Mouse (Mus musculus) stomach, postnatal 0 days (tissue): ENCODE measurements around the gene Yif1b. TPM values are rescaled to one million over a fixed set of nuclear protein-coding genes. Genes with fewer than 3 reads are reported as not detected.
"Not testable (repeated sequence)": the region's sequence is repeated elsewhere in the genome, so short reads cannot be mapped to it uniquely, and the experiment has no call there.

Experiments
- ATAC-seq: fragments of 200-750 bp; cut with Nextera tagmentation; 2 replicates; pipeline ENCODE4 v1.8.0; 2017; ENCODE audit not compliant: low FRiP score, low TSS enrichment
- DNase-seq: peaks from one replicate; pipeline ENCODE4 v3.0.0-alpha.2; 2016; ENCODE audit warnings: low spot score
- H3K27ac ChIP-seq: fragments of 300-500 bp; sonication (generic); replicated peaks from 2 replicates; pipeline ENCODE4 v1.5.1; 2014; ENCODE audit warnings: mild to moderate bottlenecking, control low read depth
- H3K27me3 ChIP-seq: fragments of 300-500 bp; sonication (generic); 2 replicates; pipeline ENCODE4 v1.6.1; 2014; ENCODE audit warnings: low read length; ENCODE audit not compliant: control insufficient read depth, insufficient read depth
- H3K36me3 ChIP-seq: fragments of 300-500 bp; sonication (generic); 2 replicates; pipeline ENCODE4 v1.6.1; 2014; ENCODE audit warnings: low read length, mixed read lengths; ENCODE audit not compliant: control insufficient read depth, insufficient read depth
- H3K4me1 ChIP-seq: fragments of 300-500 bp; sonication (generic); replicated peaks from 2 replicates; pipeline ENCODE4 v1.6.1; 2014; ENCODE audit warnings: antibody characterized with exemption; ENCODE audit not compliant: control insufficient read depth, insufficient read depth
- H3K4me2 ChIP-seq: fragments of 300-500 bp; sonication (generic); replicated peaks from 2 replicates; pipeline ENCODE4 v1.6.1; 2014; ENCODE audit warnings: low read depth, mild to moderate bottlenecking, control low read depth, moderate library complexity
- H3K4me3 ChIP-seq: fragments of 300-500 bp; sonication (generic); 2 replicates; pipeline ENCODE4 v1.5.1; 2014; ENCODE audit warnings: low read depth, low read length, control low read depth
- H3K9ac ChIP-seq: fragments of 300-500 bp; sonication (generic); 2 replicates; pipeline ENCODE4 v1.6.1; 2014; ENCODE audit warnings: mild to moderate bottlenecking, low read length, control low read depth, mixed read lengths
- H3K9me3 ChIP-seq: fragments of 300-500 bp; sonication (generic); 2 replicates; pipeline ENCODE4 v1.6.1; 2016; ENCODE audit warnings: low read length; ENCODE audit not compliant: control insufficient read depth
- CTCF ChIP-seq: IDR thresholded peaks from 2 replicates; pipeline ENCODE4 v1.5.1; 2016; ENCODE audit warnings: antibody characterized with exemption, low read depth, mild to moderate bottlenecking, moderate library complexity
- EP300 ChIP-seq: optimal IDR thresholded peaks from 2 replicates; pipeline ENCODE3; 2016; ENCODE audit warnings: antibody characterized with exemption
- WGBS: fragments of 180-500 bp; shearing (Covaris S2); extraction: QIAGEN DNeasy Blood & Tissue Kit; methylation state at CpG from one replicate; pipeline ENCODE4 v1.1.7; 2014; 5-methylcytosine and 5-hydroxymethylcytosine counted together
- polyA plus RNA-seq: library from polyadenylated mRNA; unstranded; fragments of >200 nt; fragmentation: Nextera tagmentation; extraction: Ambion mirVana; gene quantifications from 2 replicates; pipeline ENCODE4 v1.2.1, GENCODE M21; 2015

The Yif1b gene
- polyA plus RNA-seq, 1 experiment from 2014 or later = 74.1 TPM

DNA sequence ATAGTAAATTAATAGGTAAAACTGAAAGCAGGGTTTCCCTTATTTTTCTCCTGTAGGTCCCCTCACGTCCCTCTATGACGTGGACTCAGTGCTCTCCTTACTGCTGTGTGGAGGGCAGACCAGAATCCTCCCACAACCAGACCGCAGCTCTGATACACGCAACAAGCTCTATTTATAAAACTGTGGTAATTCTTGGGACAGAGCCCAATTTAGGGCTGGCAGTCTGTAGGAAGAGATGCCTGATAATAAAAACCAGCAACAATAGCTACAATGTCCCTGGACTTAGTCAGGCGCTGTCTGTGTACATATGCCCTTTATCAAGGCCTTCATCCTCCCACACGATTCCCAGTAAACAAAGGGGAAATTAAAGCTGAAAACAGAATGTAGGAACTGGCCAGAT lies 4.4 kb upstream of the Yif1b start:
- Histone ChIP-seq H3K27me3 (no peaks in the 10 kb centered on the region), H3K4me1 (peaks cover 2% of the 10 kb centered on the region; the same call in 1 of the 2 replicates), H3K4me2 (no peak overlapping the region), H3K36me3 (no peaks in the 10 kb centered on the region), H3K9ac (no peak overlapping the region), H3K9me3 (no peaks in the 10 kb centered on the region), H3K27ac (no peak overlapping the region), H3K4me3 (no peak overlapping the region)
- DNase-seq = no peak
- no peak for ATAC-seq
- 38% methylated on average over 6 of the region's 6 CpGs for WGBS
- TF ChIP-seq EP300 = no peak
- TF ChIP-seq CTCF = no peak

GRCm38 (mm10) chr7:29234661-29235060 lies 3.5 kb upstream of the Yif1b start:
- Histone ChIP-seq H3K27ac (no peak overlapping the region), H3K9me3 (no peaks in the 10 kb centered on the region), H3K9ac (no peak overlapping the region), H3K4me1 (peaks cover 2% of the 10 kb centered on the region; the same call in 1 of the 2 replicates), H3K4me2 (no peak overlapping the region), H3K27me3 (no peaks in the 10 kb centered on the region), H3K4me3 (no peak overlapping the region), H3K36me3 (no peaks in the 10 kb centered on the region)
- 88% methylated on average over 5 of the region's 5 CpGs for WGBS
- DNase-seq (no peak), ATAC-seq (no peak)
- TF ChIP-seq EP300 (no peak), CTCF (peak; percentile 58)

DNA sequence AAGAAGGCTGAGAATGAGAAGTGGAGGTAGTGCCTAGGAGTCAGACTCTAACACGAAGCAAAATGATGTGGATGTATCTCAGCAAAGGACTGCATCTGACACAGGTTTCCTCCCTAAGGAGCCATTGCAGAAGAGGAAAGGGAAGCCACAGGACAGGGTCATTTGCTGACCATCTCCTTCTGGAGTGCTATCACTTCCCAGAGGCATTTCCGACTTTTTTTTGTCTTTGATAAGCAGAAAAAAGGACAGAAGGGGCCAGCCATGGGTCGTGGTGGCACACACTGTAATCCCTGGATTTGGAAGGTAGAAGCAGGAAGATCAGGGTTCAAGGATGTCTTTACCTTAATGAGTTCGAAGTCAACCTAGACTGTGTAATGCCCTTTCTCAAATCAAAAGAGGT lies 1.5 kb upstream of the Yif1b start:
- Histone ChIP-seq H3K4me1 (peaks cover 2% of the 10 kb centered on the region; the same call in 1 of the 2 replicates), H3K36me3 (no peaks in the 10 kb centered on the region), H3K4me3 (no peak overlapping the region), H3K27ac (no peak overlapping the region), H3K4me2 (no peak overlapping the region), H3K9me3 (no peaks in the 10 kb centered on the region), H3K27me3 (no peaks in the 10 kb centered on the region), H3K9ac (no peak overlapping the region)
- no peak for TF ChIP-seq EP300
- TF ChIP-seq CTCF = no peak
- no peak for DNase-seq
- ATAC-seq = no peak
- 79% methylated on average over 4 of the region's 4 CpGs for WGBS

GRCm38 (mm10) chr7:29237596-29237995 lies 533 bp upstream of the Yif1b start:
- H3K4me2 ChIP-seq = peak overlapping the region; percentile 44
- not testable (repeated sequence) for H3K36me3 ChIP-seq, DNase-seq, H3K9me3 ChIP-seq, H3K27me3 ChIP-seq, H3K4me1 ChIP-seq, ATAC-seq
- 28% methylated on average over 6 of the region's 6 CpGs for WGBS
- peak overlapping the region; percentile 88 for H3K27ac ChIP-seq
- H3K4me3 ChIP-seq = peak overlapping the region; percentile 27; the same call in 1 of the 2 replicates
- peak overlapping the region; percentile 48; the same call in 1 of the 2 replicates for H3K9ac ChIP-seq

DNA sequence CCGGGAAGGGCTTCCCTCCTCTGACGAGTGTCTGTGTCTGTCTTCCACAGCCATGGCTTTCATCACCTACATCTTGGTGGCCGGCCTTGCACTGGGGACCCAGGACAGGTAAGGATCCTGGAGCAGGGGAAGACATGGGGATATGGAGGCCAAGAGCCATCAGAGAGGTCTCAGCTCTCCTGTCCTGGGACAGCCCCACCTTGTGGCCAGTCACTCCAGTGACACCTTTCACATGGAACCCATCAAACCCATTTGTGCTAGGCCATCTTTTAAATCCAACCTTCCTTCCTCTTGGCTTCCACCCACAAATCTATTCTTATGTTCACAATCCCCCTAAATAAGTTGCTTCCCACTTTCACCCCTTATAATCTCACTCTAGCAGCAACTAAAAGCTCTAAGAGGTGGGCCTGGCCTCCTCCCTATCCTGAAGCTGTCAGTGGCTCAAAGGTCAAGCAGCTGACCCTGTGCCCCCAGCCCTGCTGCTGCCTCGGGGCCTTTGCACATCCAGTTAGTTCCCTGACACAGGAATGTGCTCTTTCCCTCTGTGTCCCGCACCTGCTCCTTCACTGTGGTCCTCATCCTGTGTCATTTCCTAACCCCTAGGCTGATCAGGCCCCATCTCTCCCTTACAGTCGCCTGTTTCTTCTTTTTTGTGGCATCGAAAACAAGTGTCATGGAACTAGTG lies 6.7 kb downstream of the Yif1b start:
- H3K9me3 ChIP-seq = no peaks in the 10 kb centered on the region
- no peak for ATAC-seq
- H3K27ac ChIP-seq = no peak overlapping the region
- WGBS = 90% methylated on average over 7 of the region's 7 CpGs
- H3K4me1 ChIP-seq = no peaks in the 10 kb centered on the region
- peak; percentile 76 for TF ChIP-seq CTCF
- TF ChIP-seq EP300 = no peak
- DNase-seq = no peak
- H3K4me2 ChIP-seq = no peak overlapping the region
- H3K4me3 ChIP-seq = no peak overlapping the region
- H3K36me3 ChIP-seq = 0 out of 2 replicates have a peak, but pooled peaks cover 2% of the 10 kb centered on the region
- H3K9ac ChIP-seq = no peak overlapping the region
- H3K27me3 ChIP-seq = no peaks in the 10 kb centered on the region

- no peaks in the 10 kb centered on the region for H3K9me3 ChIP-seq
- ATAC-seq (no peak), DNase-seq (no peak)
- TF ChIP-seq EP300 = no peak
- TF ChIP-seq CTCF = no peak
- no peak overlapping the region for H3K9ac ChIP-seq
- no peaks in the 10 kb centered on the region for H3K4me1 ChIP-seq
- no peaks in the 10 kb centered on the region for H3K27me3 ChIP-seq
- WGBS = 46% methylated on average over 5 of the region's 5 CpGs
- H3K4me3 ChIP-seq = no peak overlapping the region
- 0 out of 2 replicates have a peak, but pooled peaks cover 2% of the 10 kb centered on the region for H3K36me3 ChIP-seq
- H3K27ac ChIP-seq = no peak overlapping the region
- H3K4me2 ChIP-seq = no peak overlapping the region
Measured at GRCm38 (mm10) chr7:29246015-29246414, 7.9 kb downstream of the Yif1b start.
